Mouse (Mus musculus) liver, adult 2 months (tissue): ENCODE data around the gene Itgb4. TPM values are rescaled to one million over a fixed set of nuclear protein-coding genes. Genes with fewer than 3 reads are reported as not detected.

ENCODE experiments used
- DNase-seq: peaks from one replicate; pipeline ENCODE4 v3.0.0-alpha.2; 2011; ENCODE audit warnings: low read depth, low spot score; ENCODE audit errors: extremely low read depth
- H3K27ac ChIP-seq: fragments of 200-500 bp; replicated peaks from 2 replicates; pipeline ENCODE4 v1.5.1; 2012; ENCODE audit warnings: low read depth, mild to moderate bottlenecking, control low read depth, inconsistent platforms, low read length; ENCODE audit not compliant: insufficient read depth
- H3K27me3 ChIP-seq: fragments of 200-500 bp; 2 replicates; pipeline ENCODE4 v1.6.1; 2012; ENCODE audit warnings: mild to moderate bottlenecking, moderate library complexity, low read length, inconsistent platforms; ENCODE audit not compliant: control insufficient read depth, insufficient read depth
- H3K36me3 ChIP-seq: fragments of 200-500 bp; 2 replicates; pipeline ENCODE4 v1.6.1; 2012; ENCODE audit warnings: low read length, inconsistent platforms; ENCODE audit not compliant: control insufficient read depth, insufficient read depth
- H3K4me1 ChIP-seq: fragments of 200-500 bp; 2 replicates; pipeline ENCODE4 v1.6.1; 2011; ENCODE audit warnings: low read length; ENCODE audit not compliant: control insufficient read depth, insufficient read depth
- H3K4me3 ChIP-seq: fragments of 200-500 bp; 2 replicates; pipeline ENCODE4 v1.5.1; 2011; ENCODE audit warnings: low read depth, mild to moderate bottlenecking, control low read depth, low read length, moderate library complexity; ENCODE audit not compliant: insufficient read depth
- H3K79me2 ChIP-seq: fragments of 200-500 bp; 2 replicates; pipeline ENCODE4 v1.6.1; 2012; ENCODE audit warnings: inconsistent platforms, mild to moderate bottlenecking, low read length, moderate library complexity; ENCODE audit not compliant: control insufficient read depth, insufficient read depth
- H3K9ac ChIP-seq: fragments of 200-500 bp; 2 replicates; pipeline ENCODE4 v1.6.1; 2012; ENCODE audit warnings: low read depth, mild to moderate bottlenecking, control low read depth, inconsistent platforms, low read length
- CTCF ChIP-seq: fragments of 200-500 bp; IDR thresholded peaks from 2 replicates; pipeline ENCODE4 v1.5.1; 2011; ENCODE audit warnings: low read depth, low read length, control low read depth
- POLR2A ChIP-seq: fragments of 200-500 bp; IDR thresholded peaks from 2 replicates; pipeline ENCODE4 v1.6.1; 2011; ENCODE audit warnings: low read length, control low read depth; ENCODE audit not compliant: insufficient read depth; ENCODE audit errors: extremely low read depth
- WGBS: fragments of 180-500 bp; shearing (Covaris S2); methylation state at CpG from one replicate; pipeline ENCODE4 v1.1.7; 2018; 5-methylcytosine and 5-hydroxymethylcytosine counted together
- polyA plus RNA-seq: library from polyadenylated mRNA; depleted of rRNA; stranded (reverse); fragments of >200 nt; gene quantifications from 2 replicates; pipeline ENCODE4 v1.2.3, GENCODE M21; 2012
- total RNA-seq: library from RNA; depleted of rRNA; stranded (reverse); fragments of >200 nt; gene quantifications from 2 replicates; pipeline ENCODE4 v1.2.3, GENCODE M21; 2014

Gene Itgb4
- total and polyA plus RNA-seq, 2 experiments: 0.18 to 0.65 TPM

DNA sequence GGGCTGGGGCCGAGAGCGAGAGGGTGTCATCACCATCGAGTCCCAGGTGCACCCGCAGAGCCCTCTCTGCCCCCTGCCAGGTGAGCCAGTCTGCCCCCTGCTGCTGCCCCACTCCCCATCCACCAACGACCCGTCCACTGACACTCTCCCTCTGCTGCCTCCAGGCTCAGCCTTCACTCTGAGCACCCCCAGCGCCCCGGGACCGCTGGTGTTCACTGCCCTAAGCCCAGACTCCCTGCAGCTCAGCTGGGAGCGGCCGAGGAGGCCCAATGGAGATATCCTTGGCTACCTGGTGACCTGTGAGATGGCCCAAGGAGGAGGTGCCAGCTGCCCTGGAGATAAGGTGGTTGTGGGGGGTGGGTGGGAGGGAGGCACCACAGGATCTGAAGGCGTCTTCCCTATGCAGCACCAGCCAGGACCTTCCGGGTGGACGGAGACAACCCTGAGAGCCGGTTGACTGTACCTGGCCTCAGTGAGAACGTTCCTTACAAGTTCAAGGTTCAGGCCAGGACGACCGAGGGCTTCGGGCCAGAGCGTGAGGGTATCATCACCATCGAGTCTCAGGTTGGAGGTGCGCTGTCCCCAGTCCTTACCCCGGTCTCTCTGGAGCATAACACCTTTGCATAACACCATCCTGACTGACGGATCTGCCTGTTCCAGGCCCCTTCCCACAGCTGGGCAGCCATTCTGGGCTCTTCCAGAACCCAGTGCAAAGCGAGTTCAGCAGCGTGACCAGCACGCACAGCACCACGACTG lies 32.8 kb downstream of the Itgb4 start:
- 91% methylated on average over 28 of the region's 28 CpGs for WGBS
- Histone ChIP-seq H3K4me1 (peaks cover 7% of the 10 kb centered on the region), H3K4me3 (no peak overlapping the region), H3K79me2 (no peaks in the 10 kb centered on the region), H3K36me3 (no peaks in the 10 kb centered on the region), H3K9ac (no peak overlapping the region), H3K27me3 (no peaks in the 10 kb centered on the region), H3K27ac (no peak overlapping the region)
- no peak for TF ChIP-seq CTCF
- TF ChIP-seq POLR2A: no peak
- DNase-seq: no peak

- Histone ChIP-seq H3K9ac (no peak overlapping the region), H3K36me3 (no peaks in the 10 kb centered on the region), H3K27ac (no peak overlapping the region), H3K79me2 (no peaks in the 10 kb centered on the region), H3K4me1 (peaks cover 10% of the 10 kb centered on the region), H3K27me3 (no peaks in the 10 kb centered on the region), H3K4me3 (no peak overlapping the region)
- no peak for TF ChIP-seq POLR2A
- no peak for TF ChIP-seq CTCF
- DNase-seq: no peak
- WGBS: 92% methylated on average over 11 of the region's 11 CpGs
Measured at GRCm38 (mm10) chr11:116008411-116008810, 33.9 kb downstream of the Itgb4 start.

DNA sequence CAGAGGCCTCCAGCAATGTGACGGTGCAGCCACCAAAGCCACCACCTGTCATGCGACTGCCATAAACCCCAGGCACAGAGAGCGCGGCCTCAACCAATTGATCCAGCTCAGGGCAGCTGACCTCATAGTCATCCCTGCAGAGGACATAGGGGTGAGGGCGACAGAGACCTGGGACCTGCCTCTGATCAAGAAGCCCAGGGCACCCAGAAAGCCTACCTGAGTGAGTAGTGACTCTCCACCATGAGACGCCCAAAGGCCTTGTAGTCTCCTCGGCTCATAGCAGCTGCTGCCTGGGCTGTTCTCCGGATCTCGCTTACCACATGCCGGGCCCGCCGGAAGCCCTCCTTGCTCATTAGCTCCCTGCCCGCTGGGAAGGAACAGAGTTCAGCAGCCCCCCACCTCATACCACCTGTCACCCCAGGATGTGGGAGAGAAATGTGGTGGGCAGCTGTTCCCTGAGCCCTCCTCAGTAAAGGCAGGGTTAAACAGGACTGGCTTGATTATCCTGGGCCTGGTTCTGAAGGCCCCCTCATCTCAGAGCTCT lies 34.4 kb downstream of the Itgb4 start:
- TF ChIP-seq POLR2A (no peak), CTCF (no peak)
- 96% methylated on average over 13 of the region's 13 CpGs for WGBS
- Histone ChIP-seq H3K27me3 (no peaks in the 10 kb centered on the region), H3K4me3 (no peak overlapping the region), H3K79me2 (no peaks in the 10 kb centered on the region), H3K4me1 (peaks cover 10% of the 10 kb centered on the region), H3K36me3 (no peaks in the 10 kb centered on the region), H3K27ac (no peak overlapping the region), H3K9ac (no peak overlapping the region)
- no peak for DNase-seq

DNA sequence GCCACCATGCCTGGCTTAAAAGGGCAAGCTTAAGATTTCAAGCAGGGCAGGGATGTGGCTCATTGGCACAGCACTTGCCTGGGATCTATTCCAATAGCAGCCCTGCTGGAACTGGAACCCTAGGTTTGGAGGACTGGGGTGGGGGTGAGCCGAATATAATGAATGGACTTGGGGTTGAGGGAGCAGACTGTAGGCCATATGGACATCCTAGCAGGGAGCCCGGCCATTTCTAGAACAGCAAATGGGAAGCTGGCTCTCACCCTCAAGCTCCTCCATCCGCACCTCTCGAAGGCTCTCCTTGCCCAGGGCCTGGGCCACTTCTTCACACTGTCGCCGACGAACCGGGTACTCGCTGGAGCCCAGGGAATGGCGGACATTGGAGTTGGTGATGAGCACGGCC lies 35.2 kb downstream of the Itgb4 start:
- no peak overlapping the region for H3K27ac ChIP-seq
- no peak overlapping the region for H3K9ac ChIP-seq
- DNase-seq: no peak
- no peak overlapping the region for H3K4me3 ChIP-seq
- no peaks in the 10 kb centered on the region for H3K36me3 ChIP-seq
- peaks cover 10% of the 10 kb centered on the region for H3K4me1 ChIP-seq
- no peaks in the 10 kb centered on the region for H3K79me2 ChIP-seq
- 93% methylated on average over 11 of the region's 11 CpGs for WGBS
- no peaks in the 10 kb centered on the region for H3K27me3 ChIP-seq
- TF ChIP-seq POLR2A: no peak
- no peak for TF ChIP-seq CTCF

DNA sequence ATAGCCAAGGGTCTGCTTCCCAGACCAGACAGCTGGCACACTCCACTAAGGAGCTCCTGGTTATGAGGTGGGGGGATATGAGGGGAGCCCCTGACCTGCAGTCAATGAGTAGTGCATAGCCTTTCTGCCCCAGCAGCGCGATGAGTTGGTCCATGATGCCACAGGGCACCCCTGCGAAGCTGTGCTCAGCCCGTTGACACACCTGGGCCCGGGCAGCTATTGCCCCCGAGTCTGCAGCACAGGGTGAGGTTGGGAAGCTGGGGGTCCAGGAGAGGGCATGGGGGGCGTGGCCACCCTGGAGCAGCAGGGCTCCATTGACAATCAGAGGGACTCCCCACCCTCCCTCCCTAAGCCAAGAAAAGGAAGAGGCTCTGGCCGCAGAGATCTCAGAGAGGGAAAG lies 35.6 kb downstream of the Itgb4 start:
- H3K9ac ChIP-seq: no peak overlapping the region
- no peak for TF ChIP-seq POLR2A
- TF ChIP-seq CTCF: no peak
- DNase-seq: no peak
- no peak overlapping the region for H3K27ac ChIP-seq
- H3K79me2 ChIP-seq: no peaks in the 10 kb centered on the region
- H3K27me3 ChIP-seq: no peaks in the 10 kb centered on the region
- WGBS: 92% methylated on average over 8 of the region's 8 CpGs
- H3K36me3 ChIP-seq: no peaks in the 10 kb centered on the region
- peaks cover 11% of the 10 kb centered on the region for H3K4me1 ChIP-seq
- H3K4me3 ChIP-seq: no peak overlapping the region

DNA sequence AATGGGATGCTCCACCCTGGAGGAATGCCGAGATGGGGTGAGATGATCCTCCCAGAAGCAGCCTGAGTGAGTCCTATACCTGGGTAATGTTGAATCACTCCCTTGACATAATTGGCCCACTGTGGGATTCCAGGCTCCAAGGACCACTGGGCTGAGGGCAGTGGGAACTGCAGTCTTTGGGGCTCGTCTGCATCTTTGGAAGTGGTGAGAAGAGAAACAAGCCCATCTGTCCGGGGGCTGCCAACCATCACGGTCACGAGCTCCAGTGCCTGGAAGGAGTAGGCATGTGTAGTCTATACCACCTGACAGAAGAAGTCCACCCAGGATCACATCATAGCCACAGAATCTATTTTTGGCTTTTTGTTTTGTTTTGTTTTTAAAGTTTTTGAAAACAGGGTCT lies 36.4 kb downstream of the Itgb4 start:
- H3K27me3 ChIP-seq: no peaks in the 10 kb centered on the region
- H3K9ac ChIP-seq: no peak overlapping the region
- no peak overlapping the region for H3K27ac ChIP-seq
- no peak for TF ChIP-seq CTCF
- TF ChIP-seq POLR2A: no peak
- H3K79me2 ChIP-seq: no peaks in the 10 kb centered on the region
- no peaks in the 10 kb centered on the region for H3K36me3 ChIP-seq
- H3K4me3 ChIP-seq: no peak overlapping the region
- no peak for DNase-seq
- H3K4me1 ChIP-seq: peaks cover 7% of the 10 kb centered on the region; the same call in 1 of the 2 replicates
- WGBS: 91% methylated on average over 5 of the region's 5 CpGs
